Mouse (Mus musculus): ENCODE measurements around the gene Crispld2. TPM values are rescaled to one million over a fixed set of nuclear protein-coding genes. Genes with fewer than 3 reads are reported as not detected.

The Crispld2 gene
- polyA plus RNA-seq, 1 experiment from 2014 or later, result 2.5 TPM

- no peak overlapping the region for H3K4me2 ChIP-seq (ENCODE audit: low read depth, low read length)
- H3K4me3 ChIP-seq (ENCODE audit: low read depth, low read length), result no peak overlapping the region
- DNase-seq (no peak), ATAC-seq (no peak)
- no peak overlapping the region for H3K27ac ChIP-seq (ENCODE audit: low read depth)
- no peaks in the 10 kb centered on the region for H3K27me3 ChIP-seq (ENCODE audit: insufficient read depth, low read length)
- H3K36me3 ChIP-seq (replicated peaks; ENCODE audit: insufficient read depth, low read length), result peaks cover 89% of the 10 kb centered on the region
- no peaks in the 10 kb centered on the region for H3K9me3 ChIP-seq (ENCODE audit: low read length)
- H3K4me1 ChIP-seq (ENCODE audit: insufficient read depth), result no peaks in the 10 kb centered on the region
- TF ChIP-seq CTCF (IDR thresholded peaks at IDR 0.05; ENCODE audit: low read depth) (no peak), EP300 (IDR thresholded peaks at IDR 0.05; ENCODE audit: low read depth) (no peak)
- 82% methylated on average over 7 of the region's 7 CpGs for WGBS (ENCODE audit: insufficient replicate concordance)
- no peak overlapping the region for H3K9ac ChIP-seq (replicated peaks)
These were observed 40.0 kb upstream of the Crispld2 start for GRCm38 (mm10) chr8:119952282-119952681.

DNA sequence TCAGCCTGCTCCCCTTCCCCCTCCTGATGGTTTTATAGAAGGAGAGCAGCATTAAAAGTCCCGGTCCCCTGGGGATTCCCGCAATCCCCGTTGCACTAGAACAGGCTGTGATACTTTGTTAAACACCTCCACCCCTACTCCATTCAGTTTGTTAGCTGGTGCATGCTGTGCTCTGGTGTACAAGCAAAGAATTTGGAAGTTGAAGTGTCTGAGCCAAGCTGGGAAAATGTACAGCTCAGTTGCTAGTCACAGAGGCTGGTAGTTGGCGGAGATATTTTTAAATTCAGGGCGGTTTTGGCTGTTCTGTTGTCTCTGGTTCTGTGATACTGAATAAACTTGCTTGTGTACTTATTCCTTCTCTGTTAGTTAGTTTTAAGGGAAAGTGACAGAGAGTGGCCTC lies 39.5 kb upstream of the Crispld2 start:
- TF ChIP-seq EP300 (IDR thresholded peaks at IDR 0.05; ENCODE audit: low read depth) (no peak), CTCF (IDR thresholded peaks at IDR 0.05; ENCODE audit: low read depth) (no peak)
- Histone ChIP-seq H3K9ac (replicated peaks) (no peak overlapping the region), H3K27ac (ENCODE audit: low read depth) (no peak overlapping the region), H3K9me3 (ENCODE audit: low read length) (no peaks in the 10 kb centered on the region), H3K4me1 (ENCODE audit: insufficient read depth) (no peaks in the 10 kb centered on the region), H3K27me3 (ENCODE audit: insufficient read depth, low read length) (no peaks in the 10 kb centered on the region), H3K4me3 (ENCODE audit: low read depth, low read length) (no peak overlapping the region), H3K36me3 (replicated peaks; ENCODE audit: insufficient read depth, low read length) (peaks cover 91% of the 10 kb centered on the region), H3K4me2 (ENCODE audit: low read depth, low read length) (no peak overlapping the region)
- ATAC-seq (no peak), DNase-seq (no peak)
- WGBS (ENCODE audit: insufficient replicate concordance), result 90% methylated on average over 5 of the region's 5 CpGs

- DNase-seq, result no peak
- Histone ChIP-seq H3K4me2 (ENCODE audit: low read depth, low read length) (no peak overlapping the region), H3K27ac (ENCODE audit: low read depth) (no peak overlapping the region), H3K4me3 (ENCODE audit: low read depth, low read length) (no peak overlapping the region), H3K9ac (replicated peaks) (no peak overlapping the region), H3K4me1 (ENCODE audit: insufficient read depth) (no peaks in the 10 kb centered on the region), H3K27me3 (ENCODE audit: insufficient read depth, low read length) (no peaks in the 10 kb centered on the region), H3K9me3 (ENCODE audit: low read length) (no peaks in the 10 kb centered on the region), H3K36me3 (replicated peaks; ENCODE audit: insufficient read depth, low read length) (peaks cover 73% of the 10 kb centered on the region)
- ATAC-seq, result no peak
- TF ChIP-seq CTCF (IDR thresholded peaks at IDR 0.05; ENCODE audit: low read depth), result no peak
- TF ChIP-seq EP300 (IDR thresholded peaks at IDR 0.05; ENCODE audit: low read depth), result no peak
- 89% methylated on average over 8 of the region's 8 CpGs for WGBS (ENCODE audit: insufficient replicate concordance)
These were observed 36.9 kb upstream of the Crispld2 start for GRCm38 (mm10) chr8:119955333-119955732.

GRCm38 (mm10) chr8:119958076-119958475 lies 34.2 kb upstream of the Crispld2 start:
- Histone ChIP-seq H3K36me3 (replicated peaks; ENCODE audit: insufficient read depth, low read length) (peaks cover 46% of the 10 kb centered on the region), H3K9me3 (ENCODE audit: low read length) (no peaks in the 10 kb centered on the region), H3K4me2 (ENCODE audit: low read depth, low read length) (no peak overlapping the region), H3K27me3 (ENCODE audit: insufficient read depth, low read length) (no peaks in the 10 kb centered on the region), H3K4me1 (ENCODE audit: insufficient read depth) (no peaks in the 10 kb centered on the region), H3K4me3 (ENCODE audit: low read depth, low read length) (no peak overlapping the region), H3K27ac (ENCODE audit: low read depth) (no peak overlapping the region), H3K9ac (replicated peaks) (no peak overlapping the region)
- ATAC-seq, result no peak
- no peak for TF ChIP-seq CTCF (IDR thresholded peaks at IDR 0.05; ENCODE audit: low read depth)
- TF ChIP-seq EP300 (IDR thresholded peaks at IDR 0.05; ENCODE audit: low read depth), result no peak
- no peak for DNase-seq
- 95% methylated on average over 10 of the region's 10 CpGs for WGBS (ENCODE audit: insufficient replicate concordance)

DNA sequence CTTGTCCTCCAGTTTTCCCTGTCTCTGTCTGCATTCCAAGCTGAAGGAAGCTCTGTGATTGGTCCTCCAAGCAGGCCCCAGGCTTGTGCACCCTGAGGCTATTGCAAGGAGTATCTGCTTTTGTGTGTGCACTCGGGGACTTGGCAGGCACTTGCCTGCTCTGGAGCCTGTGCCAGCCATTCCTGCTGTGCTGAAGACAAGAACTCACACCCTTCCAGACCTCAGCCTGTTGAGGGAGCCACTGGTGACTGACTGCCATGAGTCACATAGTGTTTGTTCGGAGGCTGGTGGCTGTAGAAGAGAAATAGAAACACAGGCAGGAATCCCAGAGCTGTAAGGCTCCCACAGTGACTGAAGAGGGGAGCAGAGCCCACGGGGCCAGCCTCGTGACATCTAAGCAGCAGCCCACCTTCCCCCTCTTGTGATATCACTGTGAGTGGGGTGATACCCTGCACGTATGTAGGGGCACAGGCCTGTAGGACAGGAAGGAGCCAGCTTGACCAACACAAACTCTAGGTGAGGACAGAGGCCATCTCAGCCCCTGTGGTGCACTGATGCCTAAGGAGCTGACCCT lies 31.6 kb upstream of the Crispld2 start:
- 71% methylated on average over 5 of the region's 5 CpGs for WGBS (ENCODE audit: insufficient replicate concordance)

DNA sequence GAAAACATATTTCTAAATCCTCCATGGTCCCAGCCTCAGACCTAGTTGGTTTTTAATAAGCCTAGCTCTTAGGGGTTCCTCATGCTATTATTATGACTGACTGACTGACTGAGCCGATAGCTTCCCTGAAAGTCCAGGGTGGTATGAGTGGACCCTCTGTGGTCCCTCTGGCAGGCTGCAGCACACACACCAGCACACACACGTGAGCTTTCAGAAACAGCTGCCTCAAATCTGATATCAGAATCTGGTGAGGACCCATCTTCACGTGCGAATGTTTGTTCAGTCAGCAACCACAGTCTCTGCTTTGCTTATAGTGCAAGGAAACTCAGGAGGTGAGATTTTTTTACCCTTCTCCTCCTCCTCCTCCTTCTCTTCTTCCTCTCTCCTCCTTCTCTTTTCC lies 27.4 kb upstream of the Crispld2 start:
- TF ChIP-seq EP300 (IDR thresholded peaks at IDR 0.05; ENCODE audit: low read depth) (no peak), CTCF (IDR thresholded peaks at IDR 0.05; ENCODE audit: low read depth) (no peak)
- Histone ChIP-seq H3K9me3 (ENCODE audit: low read length) (no peaks in the 10 kb centered on the region), H3K4me3 (ENCODE audit: low read depth, low read length) (no peak overlapping the region), H3K36me3 (replicated peaks; ENCODE audit: insufficient read depth, low read length) (no peaks in the 10 kb centered on the region), H3K4me1 (ENCODE audit: insufficient read depth) (no peaks in the 10 kb centered on the region), H3K27me3 (ENCODE audit: insufficient read depth, low read length) (no peaks in the 10 kb centered on the region), H3K9ac (replicated peaks) (no peak overlapping the region), H3K27ac (ENCODE audit: low read depth) (no peak overlapping the region), H3K4me2 (ENCODE audit: low read depth, low read length) (no peak overlapping the region)
- ATAC-seq (no peak), DNase-seq (no peak)
- 59% methylated on average over 4 of the region's 4 CpGs for WGBS (ENCODE audit: insufficient replicate concordance)

More for the DNA sequence above, 31.6 kb upstream of the Crispld2 start:
- Histone ChIP-seq H3K36me3 (replicated peaks; ENCODE audit: insufficient read depth, low read length) (peaks cover 23% of the 10 kb centered on the region), H3K27me3 (ENCODE audit: insufficient read depth, low read length) (no peaks in the 10 kb centered on the region), H3K27ac (ENCODE audit: low read depth) (no peak overlapping the region), H3K9me3 (ENCODE audit: low read length) (no peaks in the 10 kb centered on the region), H3K4me2 (ENCODE audit: low read depth, low read length) (no peak overlapping the region), H3K4me1 (ENCODE audit: insufficient read depth) (no peaks in the 10 kb centered on the region), H3K9ac (replicated peaks) (no peak overlapping the region), H3K4me3 (ENCODE audit: low read depth, low read length) (no peak overlapping the region)
- TF ChIP-seq CTCF (IDR thresholded peaks at IDR 0.05; ENCODE audit: low read depth) (no peak), EP300 (IDR thresholded peaks at IDR 0.05; ENCODE audit: low read depth) (no peak)
- DNase-seq (no peak), ATAC-seq (no peak)

DNA sequence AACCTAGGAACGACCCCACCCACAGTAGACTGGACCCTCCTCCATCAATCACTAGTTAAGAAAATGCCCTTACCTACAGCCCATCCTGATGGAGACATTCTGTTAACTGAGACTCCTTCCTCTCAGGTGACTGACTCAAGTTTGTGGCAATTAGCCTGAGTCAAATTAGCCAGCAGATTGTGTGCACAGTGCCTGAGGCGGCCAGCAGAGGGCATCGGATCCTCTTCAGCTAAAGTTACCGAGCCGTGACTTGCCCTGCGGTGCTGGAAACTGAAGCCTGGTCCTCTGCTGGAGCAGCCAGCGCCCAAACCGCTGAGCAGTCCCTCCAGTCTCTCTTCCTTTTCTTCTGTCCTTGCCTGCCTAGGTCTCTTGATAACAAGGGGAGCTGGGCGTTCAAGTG lies 24.8 kb upstream of the Crispld2 start:
- no peak for DNase-seq
- 79% methylated on average over 9 of the region's 9 CpGs for WGBS (ENCODE audit: insufficient replicate concordance)
- H3K4me3 ChIP-seq (ENCODE audit: low read depth, low read length), result no peak overlapping the region
- no peaks in the 10 kb centered on the region for H3K9me3 ChIP-seq (ENCODE audit: low read length)
- no peak overlapping the region for H3K27ac ChIP-seq (ENCODE audit: low read depth)
- H3K36me3 ChIP-seq (replicated peaks; ENCODE audit: insufficient read depth, low read length), result no peaks in the 10 kb centered on the region
- H3K4me1 ChIP-seq (ENCODE audit: insufficient read depth), result no peaks in the 10 kb centered on the region
- H3K9ac ChIP-seq (replicated peaks), result no peak overlapping the region
- ATAC-seq, result no peak
- H3K4me2 ChIP-seq (ENCODE audit: low read depth, low read length), result no peak overlapping the region
- TF ChIP-seq EP300 (IDR thresholded peaks at IDR 0.05; ENCODE audit: low read depth) (no peak), CTCF (IDR thresholded peaks at IDR 0.05; ENCODE audit: low read depth) (no peak)
- no peaks in the 10 kb centered on the region for H3K27me3 ChIP-seq (ENCODE audit: insufficient read depth, low read length)
